Mouse (Mus musculus) erythroblast, embryonic 14.5 days (primary cell): ENCODE measurements around the gene Aurkaip1.

Source experiments
- GATA1 ChIP-seq: IDR thresholded peaks from 2 replicates; pipeline ENCODE4 v1.6.1; 2012; ENCODE audit warnings: low read length, inconsistent platforms, mixed read lengths
- TAL1 ChIP-seq: IDR thresholded peaks from 3 replicates; pipeline ENCODE4 v1.6.1; 2012; ENCODE audit warnings: low read length, inconsistent platforms, mixed read lengths

DNA sequence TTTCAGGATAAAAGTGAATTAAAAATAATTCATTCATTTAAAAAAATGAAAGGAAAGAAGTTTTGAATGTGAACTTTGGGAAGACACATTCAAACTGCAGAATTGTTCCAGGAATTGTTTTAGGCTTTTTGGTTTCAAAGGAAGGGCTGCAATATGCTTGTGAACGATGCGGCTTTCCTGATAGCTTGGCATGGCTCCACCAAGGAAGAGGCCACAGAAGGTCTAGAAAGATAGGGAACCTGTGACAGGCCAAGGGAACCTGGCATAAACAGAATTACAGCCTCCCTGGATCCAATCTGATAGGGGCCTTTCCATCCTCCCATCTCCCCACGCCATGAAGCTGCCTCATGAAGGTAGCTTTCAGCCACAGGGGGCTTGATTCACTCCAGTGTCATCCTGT lies 42.8 kb upstream of the Aurkaip1 start:
- TF ChIP-seq TAL1 (peak; percentile 40; the same call in 1 of the 3 replicates), GATA1 (no peak)
